Mouse (Mus musculus) midbrain, embryonic 14.5 days (tissue): ENCODE results near the gene Efs. TPM values are rescaled to one million over a fixed set of nuclear protein-coding genes. Genes with fewer than 3 reads are reported as not detected.
"Not testable (repeated sequence)": the region's sequence is repeated elsewhere in the genome, so short reads cannot be mapped to it uniquely, and the experiment has no call there.

ENCODE experiments used
- ATAC-seq: fragments of 200-750 bp; cut with Nextera tagmentation; 2 replicates; pipeline ENCODE4 v1.8.0; 2017; ENCODE audit warnings: moderate number of reproducible peaks, moderate library complexity; ENCODE audit not compliant: low FRiP score, low TSS enrichment
- DNase-seq: peaks from one replicate; pipeline ENCODE4 v3.0.0-alpha.2; 2015
- H3K27ac ChIP-seq: fragments of 300-500 bp; sonication (generic); replicated peaks from 2 replicates; pipeline ENCODE4 v1.5.1; 2014; ENCODE audit warnings: mild to moderate bottlenecking, low read depth, low read length, moderate library complexity
- H3K27me3 ChIP-seq: fragments of 300-500 bp; sonication (generic); 2 replicates; pipeline ENCODE4 v1.6.1; 2014; ENCODE audit warnings: low read length, control low read depth, mixed read lengths; ENCODE audit not compliant: control insufficient read depth, insufficient read depth
- H3K36me3 ChIP-seq: fragments of 300-500 bp; sonication (generic); 2 replicates; pipeline ENCODE4 v1.6.1; 2014; ENCODE audit warnings: low read length, control low read depth; ENCODE audit not compliant: control insufficient read depth, insufficient read depth
- H3K4me1 ChIP-seq: fragments of 300-500 bp; sonication (generic); 2 replicates; pipeline ENCODE4 v1.6.1; 2014; ENCODE audit warnings: mild to moderate bottlenecking, antibody characterized with exemption, low read length, control low read depth; ENCODE audit not compliant: control insufficient read depth, insufficient read depth
- H3K4me2 ChIP-seq: fragments of 300-500 bp; sonication (generic); 2 replicates; pipeline ENCODE4 v1.6.1; 2014; ENCODE audit warnings: mild to moderate bottlenecking, low read length, moderate library complexity
- H3K4me3 ChIP-seq: fragments of 300-500 bp; sonication (generic); replicated peaks from 2 replicates; pipeline ENCODE4 v1.5.1; 2014; ENCODE audit warnings: low read depth, low read length
- H3K9ac ChIP-seq: fragments of 300-500 bp; sonication (generic); replicated peaks from 2 replicates; pipeline ENCODE4 v1.6.1; 2014; ENCODE audit warnings: mild to moderate bottlenecking, low read length, moderate library complexity
- H3K9me3 ChIP-seq: fragments of 300-500 bp; sonication (generic); 2 replicates; pipeline ENCODE4 v1.6.1; 2016; ENCODE audit warnings: low read length, control low read depth, mixed read lengths; ENCODE audit not compliant: control insufficient read depth
- WGBS: fragments of 180-500 bp; shearing (Covaris S2); extraction: QIAGEN DNeasy Blood & Tissue Kit; methylation state at CpG from one replicate; pipeline ENCODE4 v1.1.7; 2014; 5-methylcytosine and 5-hydroxymethylcytosine counted together
- polyA plus RNA-seq: library from polyadenylated mRNA; unstranded; fragments of >200 nt; fragmentation: Nextera tagmentation; extraction: Ambion mirVana; gene quantifications from 2 replicates; pipeline ENCODE4 v1.2.1, GENCODE M21; 2014

Gene Efs
- polyA plus RNA-seq, 1 experiment from 2014 or later = 18.3 TPM

DNA sequence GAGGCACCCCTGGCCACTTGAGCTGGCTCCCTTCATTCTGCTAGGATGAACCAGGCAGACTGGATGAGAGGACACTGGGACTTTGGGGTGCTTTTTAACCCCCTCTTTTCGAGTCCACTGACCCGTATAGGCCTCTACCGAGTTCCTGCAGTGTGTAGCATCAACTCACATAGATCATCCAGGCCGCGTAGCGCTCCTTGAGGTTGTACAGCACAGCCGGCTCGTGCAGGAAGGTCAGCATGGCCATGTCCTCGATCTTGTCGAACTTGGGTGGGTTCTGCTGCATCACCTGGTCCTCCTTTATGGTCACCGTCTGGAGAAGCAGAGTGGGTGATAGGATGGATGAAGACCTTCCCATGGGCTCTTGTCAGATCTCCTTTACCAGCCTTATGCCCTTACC lies 37.8 kb upstream of the Efs start:
- ATAC-seq (no peak), DNase-seq (no peak)
- Histone ChIP-seq H3K4me1 (no peaks in the 10 kb centered on the region), H3K9ac (no peak overlapping the region), H3K4me3 (no peak overlapping the region), H3K27ac (no peak overlapping the region), H3K4me2 (no peak overlapping the region), H3K27me3 (no peaks in the 10 kb centered on the region), H3K9me3 (no peaks in the 10 kb centered on the region), H3K36me3 (no peaks in the 10 kb centered on the region)
- 87% methylated on average over 11 of the region's 11 CpGs for WGBS

DNA sequence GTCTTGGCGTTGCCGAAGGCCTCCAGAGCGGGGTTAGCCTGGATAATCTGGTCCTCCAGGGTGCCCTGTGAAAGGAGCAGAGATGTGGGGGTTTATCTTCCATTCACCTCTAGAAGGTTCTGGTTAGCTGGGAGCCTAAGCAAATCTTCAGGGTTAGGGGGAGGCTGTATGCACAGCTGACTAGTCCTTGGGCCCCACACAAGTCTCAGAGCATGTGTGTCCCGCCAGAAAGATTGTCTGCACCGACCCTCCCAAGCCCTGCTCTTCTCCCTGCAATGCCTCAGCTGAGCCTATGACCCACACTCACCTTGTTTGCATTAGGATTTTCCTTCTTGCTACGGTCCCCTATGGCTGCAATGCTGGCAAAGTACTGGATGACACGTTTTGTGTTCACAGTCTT lies 36.8 kb upstream of the Efs start:
- Histone ChIP-seq H3K4me2 (no peak overlapping the region), H3K4me3 (no peak overlapping the region), H3K27me3 (no peaks in the 10 kb centered on the region), H3K36me3 (no peaks in the 10 kb centered on the region), H3K4me1 (no peaks in the 10 kb centered on the region), H3K27ac (no peak overlapping the region), H3K9me3 (no peaks in the 10 kb centered on the region), H3K9ac (no peak overlapping the region)
- no peak for DNase-seq
- 89% methylated on average over 7 of the region's 7 CpGs for WGBS
- ATAC-seq = no peak

GRCm38 (mm10) chr14:54961487-54961886 lies 35.6 kb upstream of the Efs start:
- no peak for DNase-seq
- ATAC-seq = no peak
- Histone ChIP-seq H3K4me1 (no peaks in the 10 kb centered on the region), H3K4me2 (no peak overlapping the region), H3K4me3 (no peak overlapping the region), H3K9me3 (no peaks in the 10 kb centered on the region), H3K36me3 (no peaks in the 10 kb centered on the region), H3K9ac (no peak overlapping the region), H3K27ac (no peak overlapping the region), H3K27me3 (no peaks in the 10 kb centered on the region)
- WGBS = 90% methylated on average over 5 of the region's 5 CpGs

- Histone ChIP-seq H3K27me3 (no peaks in the 10 kb centered on the region), H3K27ac (no peak overlapping the region), H3K4me3 (no peak overlapping the region), H3K36me3 (no peaks in the 10 kb centered on the region), H3K4me2 (no peak overlapping the region), H3K9me3 (no peaks in the 10 kb centered on the region), H3K4me1 (no peaks in the 10 kb centered on the region), H3K9ac (no peak overlapping the region)
- ATAC-seq (no peak), DNase-seq (no peak)
- WGBS = 68% methylated on average over 10 of the region's 10 CpGs
These were observed 34.8 kb upstream of the Efs start for GRCm38 (mm10) chr14:54960769-54961168.

DNA sequence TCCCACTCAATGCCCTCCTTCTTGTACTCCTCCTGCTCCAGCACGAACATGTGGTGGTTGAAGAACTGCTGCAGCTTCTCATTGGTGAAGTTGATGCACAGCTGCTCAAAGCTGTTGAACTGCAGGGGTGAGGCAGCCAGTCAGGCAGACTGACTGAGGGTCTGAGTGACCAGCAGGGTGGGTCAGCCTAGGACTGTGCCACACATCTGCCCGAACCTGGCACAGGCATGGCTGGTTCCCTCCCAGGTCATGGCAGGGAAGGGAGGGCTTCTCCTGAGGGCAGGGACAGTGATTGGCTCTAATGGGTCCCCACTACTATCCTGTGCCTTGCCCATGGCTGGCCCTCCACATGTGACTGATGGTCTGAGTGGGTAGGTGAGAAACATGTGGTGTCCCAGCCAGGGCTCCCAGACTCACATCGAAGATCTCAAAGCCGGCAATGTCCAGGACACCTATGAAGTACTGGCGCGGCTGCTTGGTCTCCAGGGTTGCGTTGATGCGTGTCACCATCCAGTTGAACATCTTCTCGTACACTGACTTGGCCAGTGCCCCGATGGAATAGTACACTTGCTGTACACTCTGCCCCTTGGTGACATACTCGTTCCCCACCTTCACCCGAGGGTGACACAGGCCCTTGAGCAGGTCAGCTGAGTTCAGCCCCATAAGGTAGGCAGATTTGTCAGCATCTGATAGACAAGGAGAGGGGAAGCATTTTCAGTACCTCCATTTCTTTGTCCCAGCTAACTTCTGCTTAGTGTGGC lies 34.1 kb upstream of the Efs start:
- H3K4me1 ChIP-seq, H3K9ac ChIP-seq, H3K9me3 ChIP-seq, H3K27ac ChIP-seq, DNase-seq, H3K4me2 ChIP-seq, H3K36me3 ChIP-seq, H3K27me3 ChIP-seq, H3K4me3 ChIP-seq, ATAC-seq: not testable (repeated sequence)
- WGBS = 93% methylated on average over 12 of the region's 12 CpGs

DNA sequence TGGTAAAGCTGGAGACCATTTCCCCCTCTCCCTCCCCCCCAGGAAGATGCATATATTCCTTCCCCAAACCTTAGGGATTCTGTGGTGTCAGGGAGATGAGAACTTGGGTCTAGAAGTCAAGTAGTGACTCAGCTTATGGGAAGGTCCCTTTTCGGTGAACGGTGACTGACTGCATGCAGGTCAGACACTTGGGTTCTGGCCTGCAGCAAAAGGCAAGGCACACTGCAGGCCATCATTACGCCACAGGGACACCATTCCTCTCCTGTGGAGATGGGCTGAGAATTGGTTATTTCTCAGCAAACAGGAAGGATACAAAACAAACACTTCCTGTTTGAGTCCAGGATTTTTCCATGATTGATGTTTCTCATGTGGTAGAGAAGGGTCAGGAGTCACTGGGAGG lies 33.3 kb upstream of the Efs start:
- ATAC-seq (no peak), DNase-seq (no peak)
- Histone ChIP-seq H3K9ac (no peak overlapping the region), H3K36me3 (no peaks in the 10 kb centered on the region), H3K4me2 (no peak overlapping the region), H3K27me3 (no peaks in the 10 kb centered on the region), H3K4me3 (no peak overlapping the region), H3K4me1 (no peaks in the 10 kb centered on the region), H3K27ac (no peak overlapping the region), H3K9me3 (no peaks in the 10 kb centered on the region)
- WGBS = 93% methylated on average over 3 of the region's 3 CpGs

DNA sequence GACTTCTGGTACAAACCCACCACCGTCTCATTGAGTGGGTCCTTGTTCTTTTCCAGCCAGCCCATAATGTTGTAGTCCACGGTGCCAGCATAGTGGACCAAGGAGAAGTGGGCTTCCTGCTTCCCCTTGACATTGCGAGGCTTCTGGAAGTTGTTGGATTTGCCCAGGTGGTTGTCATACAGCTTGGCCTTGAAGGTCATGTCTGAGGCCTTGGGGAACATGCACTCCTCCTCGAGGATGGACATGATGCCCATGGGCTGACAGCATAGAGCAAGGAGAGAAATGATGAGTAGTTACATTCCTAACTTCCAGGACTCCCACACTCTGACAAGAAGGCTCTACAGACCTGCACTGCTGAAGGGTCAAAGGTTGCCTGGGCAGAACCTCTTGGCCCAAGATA lies 32.6 kb upstream of the Efs start:
- no peak overlapping the region for H3K27ac ChIP-seq
- no peaks in the 10 kb centered on the region for H3K36me3 ChIP-seq
- no peak overlapping the region for H3K9ac ChIP-seq
- H3K9me3 ChIP-seq = no peaks in the 10 kb centered on the region
- ATAC-seq (no peak), DNase-seq (no peak)
- H3K4me2 ChIP-seq = no peak overlapping the region
- H3K4me1 ChIP-seq = no peaks in the 10 kb centered on the region
- 81% methylated on average over 4 of the region's 4 CpGs for WGBS
- no peak overlapping the region for H3K4me3 ChIP-seq
- H3K27me3 ChIP-seq = no peaks in the 10 kb centered on the region

GRCm38 (mm10) chr14:54956533-54956932 lies 30.6 kb upstream of the Efs start:
- Histone ChIP-seq H3K9ac (no peak overlapping the region), H3K4me3 (no peak overlapping the region), H3K27ac (no peak overlapping the region), H3K27me3 (no peaks in the 10 kb centered on the region), H3K9me3 (no peaks in the 10 kb centered on the region), H3K4me2 (no peak overlapping the region), H3K4me1 (no peaks in the 10 kb centered on the region), H3K36me3 (no peaks in the 10 kb centered on the region)
- 89% methylated on average over 9 of the region's 9 CpGs for WGBS
- ATAC-seq = no peak
- no peak for DNase-seq

DNA sequence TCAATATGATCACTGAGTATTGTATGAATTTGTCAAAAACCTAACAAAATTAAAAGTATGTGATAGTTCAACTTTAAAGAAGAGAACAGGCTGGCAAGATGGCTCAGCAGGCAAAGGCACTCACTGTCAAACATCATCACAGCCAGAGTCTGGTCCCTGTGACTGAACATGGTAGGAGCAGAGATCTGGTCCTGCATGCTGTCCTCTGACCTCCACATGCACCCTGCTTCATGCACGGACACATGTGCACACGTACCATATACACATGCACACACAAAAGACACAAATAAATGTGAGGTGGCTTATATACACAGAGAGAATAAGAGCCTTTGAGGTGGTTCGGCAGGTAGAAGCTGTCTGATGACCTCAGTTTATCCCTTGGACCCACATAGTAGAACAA lies 29.6 kb upstream of the Efs start:
- Histone ChIP-seq H3K9me3 (no peaks in the 10 kb centered on the region), H3K27me3 (no peaks in the 10 kb centered on the region), H3K36me3 (no peaks in the 10 kb centered on the region), H3K27ac (no peak overlapping the region), H3K4me1 (no peaks in the 10 kb centered on the region), H3K4me3 (no peak overlapping the region), H3K9ac (no peak overlapping the region), H3K4me2 (no peak overlapping the region)
- WGBS = 89% methylated on average over 3 of the region's 3 CpGs
- ATAC-seq (no peak), DNase-seq (no peak)
